Mouse (Mus musculus): Measurements from ENCODE around the gene Eipr1.
"Not testable (repeated sequence)": the region's sequence is repeated elsewhere in the genome, so short reads cannot be mapped to it uniquely, and the experiment has no call there.

Gene Eipr1

DNA sequence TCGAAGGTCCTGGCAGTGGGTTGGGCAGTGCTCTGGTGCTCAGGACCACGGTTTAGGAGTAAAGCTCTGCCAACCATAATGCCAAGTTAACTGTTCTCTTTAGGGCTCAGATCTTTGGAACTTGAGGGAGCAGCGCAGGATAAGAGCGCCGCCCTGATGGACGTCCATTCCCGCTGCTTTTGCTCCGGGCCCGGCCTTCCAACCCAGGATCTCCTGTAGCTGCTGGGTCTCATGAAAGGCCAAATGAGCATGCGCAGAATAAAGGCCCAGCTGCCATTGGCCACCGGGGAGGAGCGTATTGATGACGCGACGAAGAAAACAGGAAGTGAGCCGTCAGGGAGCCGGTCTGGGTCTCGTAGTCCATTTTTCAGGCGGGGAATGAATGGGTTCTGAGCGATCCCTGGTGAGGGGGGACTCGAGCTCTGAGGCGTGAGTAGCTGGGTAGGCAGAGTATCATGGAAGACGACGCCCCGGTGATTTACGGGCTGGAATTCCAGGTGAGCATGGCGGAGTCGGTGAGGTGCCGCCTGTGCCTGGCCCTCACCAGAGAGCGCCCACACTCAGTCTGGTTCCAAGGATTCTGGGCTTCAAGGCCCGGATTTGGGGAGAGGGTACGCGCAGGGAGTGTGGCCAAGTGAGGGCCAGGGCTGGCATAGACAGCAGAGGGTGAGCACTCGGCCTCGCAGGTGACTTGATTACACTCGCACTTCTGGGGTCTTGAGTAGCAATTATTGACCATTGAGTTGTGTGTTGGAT, at the start of gene Eipr1:
Gene Eipr1 (plus strand): TSS at position 296 of the 756 bp plus-strand sequence.
- peak; percentile 84 to 85 for DNase-seq (ENCODE audit: low spot score in 2 of 2)

DNA sequence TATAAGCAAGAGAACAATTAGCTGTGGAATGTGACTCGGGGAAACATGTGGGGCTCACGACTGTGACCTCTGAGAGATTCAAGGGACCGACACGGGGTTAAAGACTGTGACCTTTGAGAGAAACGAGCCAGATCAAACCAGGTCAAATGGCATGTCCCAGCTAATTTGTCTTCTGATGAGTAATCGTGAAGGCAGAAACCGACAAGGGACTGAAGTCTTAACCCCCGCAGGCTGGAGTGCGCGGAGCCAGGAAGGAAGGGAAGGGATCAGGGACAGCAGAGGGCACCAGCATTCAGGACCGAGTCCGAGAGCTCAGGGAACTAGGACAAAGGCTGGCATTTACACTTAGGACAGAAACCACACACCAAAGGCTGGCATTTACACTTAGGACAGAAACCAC, 47.2 kb upstream of the Eipr1 start:
- DNase-seq (ENCODE audit: low spot score in 2 of 2) = no peak

- DNase-seq (ENCODE audit: low spot score in 2 of 2) = no peak
Observed at GRCm38 (mm10) chr12:28705204-28705603, 46.4 kb upstream of the Eipr1 start.

GRCm38 (mm10) chr12:28708154-28708553, 43.4 kb upstream of the Eipr1 start:
- no peak for DNase-seq (ENCODE audit: low spot score in 2 of 2)

- DNase-seq (ENCODE audit: low spot score in 2 of 2) = peak; percentile 76 to 79
Observed at GRCm38 (mm10) chr12:28710566-28711185, 40.9 kb upstream of the Eipr1 start.

- no peak for DNase-seq (ENCODE audit: low spot score in 2 of 2)
Observed at GRCm38 (mm10) chr12:28714822-28715632, 36.6 kb upstream of the Eipr1 start.

- no peak for DNase-seq (ENCODE audit: low spot score in 2 of 2)
Observed at GRCm38 (mm10) chr12:28717066-28717465, 34.5 kb upstream of the Eipr1 start.

- DNase-seq (ENCODE audit: low spot score in 2 of 2) = no peak
Observed at GRCm38 (mm10) chr12:28718106-28718505, 33.5 kb upstream of the Eipr1 start.

DNA sequence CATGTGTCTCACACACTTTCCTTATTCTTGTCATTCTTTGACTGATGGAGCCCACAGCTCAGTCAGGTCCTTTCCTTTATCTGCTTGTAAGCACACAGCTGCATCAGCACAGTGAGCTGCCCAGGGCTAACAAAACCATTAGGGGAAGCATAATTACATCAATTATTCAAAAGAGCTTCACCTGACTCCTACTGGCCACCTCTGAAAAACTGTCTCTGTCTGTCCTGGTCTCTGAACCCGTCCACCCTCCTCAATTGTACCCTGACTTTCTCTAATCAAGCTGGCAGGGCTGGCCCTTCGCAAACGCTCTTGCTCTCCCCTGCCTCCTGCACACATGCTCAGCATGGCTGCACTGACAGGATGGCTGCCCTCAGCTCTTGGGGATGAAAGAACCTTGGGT, 27.2 kb upstream of the Eipr1 start:
- DNase-seq (ENCODE audit: low spot score in 2 of 2) = no peak

- no peak for DNase-seq (ENCODE audit: low spot score in 2 of 2)
Observed at GRCm38 (mm10) chr12:28726204-28726603, 25.4 kb upstream of the Eipr1 start.

- DNase-seq (ENCODE audit: low spot score in 2 of 2) = no peak
Observed at GRCm38 (mm10) chr12:28727061-28727460, 24.5 kb upstream of the Eipr1 start.

DNA sequence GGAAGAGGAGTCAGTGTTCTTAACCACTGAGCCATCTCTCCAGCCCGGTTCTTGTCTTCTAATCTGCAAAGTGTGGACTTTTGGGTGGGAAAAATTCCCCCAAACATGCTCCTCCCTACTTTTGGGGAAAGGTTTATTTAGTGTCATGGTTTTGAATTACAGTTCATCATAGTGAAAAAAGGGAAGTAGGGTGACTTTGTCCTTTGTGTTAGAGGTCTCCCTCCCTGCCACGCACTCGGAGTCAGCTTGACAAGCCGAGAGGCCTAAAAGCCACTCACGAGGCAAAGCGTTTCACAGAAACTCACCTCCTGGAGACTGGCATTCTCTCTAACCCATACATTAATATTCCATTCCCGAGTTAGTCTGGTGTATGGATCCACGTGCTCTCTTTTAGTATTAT, 19.0 kb upstream of the Eipr1 start:
- DNase-seq (ENCODE audit: low spot score in 2 of 2) = no peak

DNA sequence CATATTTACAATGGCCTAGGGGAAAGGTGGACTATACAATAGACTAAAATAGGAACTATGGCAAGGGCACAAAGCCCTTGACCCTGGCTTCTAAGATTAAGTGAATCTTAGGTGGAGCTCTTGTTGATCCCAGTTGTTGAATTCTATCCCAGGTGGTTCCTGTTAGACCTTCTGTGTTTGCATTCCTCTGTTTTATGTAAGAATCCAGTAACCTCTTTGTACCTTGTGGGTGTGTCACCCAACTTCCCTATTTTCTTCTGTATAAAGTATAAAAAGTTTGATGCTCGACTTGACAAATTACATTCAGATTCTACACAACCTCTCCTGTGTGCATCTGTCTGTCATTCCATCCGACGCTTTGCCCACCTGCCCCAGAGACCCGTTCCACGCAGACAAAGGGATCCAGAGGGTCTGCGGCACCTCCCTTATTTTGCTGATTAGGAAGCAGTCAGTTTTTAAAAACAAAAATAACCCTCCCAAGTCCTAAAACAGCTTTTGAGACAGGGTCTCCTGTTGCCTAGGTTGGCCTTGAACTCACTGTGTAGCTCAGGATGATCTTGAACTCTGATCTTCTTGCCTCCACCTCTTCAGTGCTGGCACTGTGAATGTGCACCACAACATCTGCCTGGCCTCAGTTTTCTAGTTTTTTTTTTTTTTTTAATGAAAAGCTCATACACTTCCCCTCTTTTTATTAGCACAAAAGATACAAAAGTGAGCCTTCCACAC, 17.9 kb upstream of the Eipr1 start:
- not testable (repeated sequence) for DNase-seq (ENCODE audit: low spot score in 2 of 2)

DNA sequence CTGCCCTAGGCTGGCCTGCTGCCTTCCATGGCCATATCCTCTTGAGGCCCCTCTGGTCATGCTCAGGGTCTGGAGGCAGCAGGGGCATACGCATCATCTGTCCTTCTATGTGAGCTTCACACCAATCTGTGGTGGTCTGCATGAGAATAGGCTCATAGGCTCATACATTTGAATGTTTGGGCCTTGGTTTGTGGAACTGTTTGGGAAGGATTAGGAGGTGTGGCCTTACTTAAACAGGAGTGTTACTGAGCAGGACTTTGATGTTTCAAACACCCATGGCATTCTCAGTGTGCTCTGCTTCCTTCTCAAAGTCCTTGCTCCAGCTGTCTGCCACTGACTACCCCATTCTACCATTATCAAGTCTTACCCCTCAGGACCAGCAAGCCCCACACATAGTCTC, 17.3 kb upstream of the Eipr1 start:
- DNase-seq (ENCODE audit: low spot score in 2 of 2) = no peak

DNA sequence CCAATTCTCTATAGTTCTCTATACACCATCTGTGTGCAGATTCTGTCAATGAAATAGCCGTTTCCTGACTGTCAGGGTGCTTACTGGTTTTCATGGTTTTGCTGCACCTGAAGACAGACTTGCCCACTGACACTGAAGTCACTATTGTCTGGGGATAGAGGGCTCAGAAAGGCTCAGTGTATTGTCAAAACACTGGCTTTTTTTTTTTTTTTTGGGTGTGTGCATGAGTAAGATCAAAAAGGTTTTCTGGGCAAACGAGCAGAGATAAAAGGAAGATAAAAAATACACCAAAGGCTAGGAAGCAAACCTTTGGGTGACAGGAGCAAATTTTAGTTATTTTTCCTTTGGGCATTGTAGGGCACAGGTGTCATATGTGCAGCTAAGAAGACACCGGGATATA, 16.3 kb upstream of the Eipr1 start:
- DNase-seq (ENCODE audit: low spot score in 2 of 2) = no peak

DNA sequence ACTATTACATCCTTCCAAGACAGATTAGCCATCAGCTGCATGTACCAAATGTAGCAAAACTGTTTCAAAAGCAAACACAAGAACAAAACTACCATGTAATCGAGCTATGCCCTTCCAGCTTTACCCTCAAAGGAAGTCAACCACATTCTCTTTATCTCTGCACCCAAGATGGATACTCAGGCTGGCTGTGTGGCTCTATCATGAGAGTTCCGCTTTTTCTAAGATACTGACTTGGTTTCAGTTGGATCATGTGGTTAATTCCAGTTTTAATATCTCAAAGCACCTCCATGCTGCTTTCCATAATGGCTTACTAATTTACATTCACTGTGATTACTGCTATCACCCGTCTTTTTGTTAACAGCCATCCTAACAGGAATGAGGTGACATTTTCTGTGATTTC, 8.3 kb upstream of the Eipr1 start:
- DNase-seq (ENCODE audit: low spot score in 2 of 2) = no peak

DNA sequence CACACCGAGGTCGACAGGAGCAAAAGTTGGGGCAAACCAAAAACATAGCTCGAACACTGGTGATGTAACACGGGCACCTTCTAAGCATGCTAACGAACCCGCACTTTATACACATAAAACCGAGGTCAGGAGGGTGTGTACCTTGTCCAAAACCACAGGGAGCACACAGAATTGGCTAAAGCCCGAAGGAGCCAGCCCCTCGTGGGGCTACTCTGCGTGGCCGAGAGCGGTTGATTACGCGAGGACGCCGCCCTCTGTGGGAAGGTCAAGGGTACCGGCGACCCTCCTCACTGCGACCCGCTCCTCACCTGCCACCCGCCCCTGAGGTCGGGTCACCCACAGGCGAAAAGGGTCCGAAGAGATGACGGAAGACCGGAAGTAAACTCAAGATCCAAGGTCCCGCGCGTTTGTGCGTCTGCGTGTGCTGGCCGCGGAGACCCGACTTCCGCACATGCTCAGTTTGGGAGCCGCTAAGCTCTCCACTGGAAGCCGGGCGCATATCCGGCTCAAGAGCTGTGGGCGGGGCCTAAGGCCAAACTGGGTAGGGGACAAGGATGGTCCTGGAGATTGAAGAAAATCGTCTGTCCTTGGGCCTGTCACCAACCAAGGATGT, 1.5 kb upstream of the Eipr1 start, which contains the start of gene Trappc12:
Gene Trappc12 (minus strand): TSS at position 452 of the 613 bp plus-strand sequence.
- peak; percentile 74 to 81 for DNase-seq (ENCODE audit: low spot score in 2 of 2)

GRCm38 (mm10) chr12:28750876-28751275, 727 bp upstream of the Eipr1 start:
- DNase-seq (ENCODE audit: low spot score in 2 of 2) = no peak

DNA sequence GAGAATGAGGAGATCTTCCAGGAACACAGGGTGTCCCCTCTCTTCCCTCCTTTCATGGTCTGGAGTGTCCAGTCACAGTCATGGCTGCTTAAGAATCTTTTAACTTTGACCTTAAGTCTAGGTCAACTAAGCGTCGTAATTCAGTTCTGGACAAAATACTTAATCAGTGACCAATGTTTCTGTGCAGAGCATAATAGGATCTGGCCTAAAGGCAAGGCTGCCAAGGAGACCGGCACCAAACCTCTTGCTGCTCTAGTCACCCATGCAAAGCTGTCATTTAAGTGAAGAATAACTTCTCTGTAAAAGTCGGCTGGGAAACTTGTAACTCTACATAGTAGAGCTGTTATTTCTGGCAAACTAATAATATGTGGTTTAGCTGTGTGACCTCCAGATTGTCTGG, 4.4 kb downstream of the Eipr1 start:
- no peak for DNase-seq (ENCODE audit: low spot score in 2 of 2)

DNA sequence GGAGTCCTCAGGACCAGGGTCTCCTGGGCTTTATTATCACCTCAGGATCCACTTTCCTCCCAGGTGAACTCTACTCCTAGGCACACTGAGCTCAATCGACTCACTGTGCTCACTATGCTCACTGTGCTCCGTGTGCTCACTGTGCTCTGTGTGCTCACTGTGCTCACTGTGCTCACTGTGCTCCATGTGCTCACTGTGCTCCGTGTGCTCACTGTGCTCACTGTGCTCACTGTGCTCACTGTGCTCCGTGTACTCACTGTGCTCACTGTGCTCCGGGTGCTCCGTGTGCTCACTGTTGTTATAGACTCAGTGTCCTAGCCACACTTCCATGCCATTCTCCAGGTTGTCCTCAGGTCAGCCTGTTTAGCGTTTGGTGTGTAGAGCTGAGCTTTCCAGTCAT, 18.4 kb downstream of the Eipr1 start:
- DNase-seq (ENCODE audit: low spot score in 2 of 2) = no peak

GRCm38 (mm10) chr12:28773815-28774214, 22.2 kb downstream of the Eipr1 start:
- no peak for DNase-seq (ENCODE audit: low spot score in 2 of 2)

Measured in frontal cortex, postnatal 14 days (tissue).